Mouse (Mus musculus): ENCODE measurements around the gene Syt16. TPM values are rescaled to one million over a fixed set of nuclear protein-coding genes. Genes with fewer than 3 reads are reported as not detected.

Syt16 gene
- polyA plus RNA-seq, 1 experiment: 0.04 TPM

- DNase-seq (ENCODE audit: low read depth): no peak
Measured at GRCm38 (mm10) chr12:74316344-74316973, 319.0 kb downstream of the Syt16 start, which contains the start of gene Gm11042. TSS of gene Gm11042 (minus strand) at chr12:74316394.

GRCm38 (mm10) chr12:74316989-74317759 lies 319.7 kb downstream of the Syt16 start:
- no peak for DNase-seq (ENCODE audit: low read depth)

GRCm38 (mm10) chr12:74320318-74320717 lies 322.9 kb downstream of the Syt16 start:
- DNase-seq (ENCODE audit: low read depth): no peak

- no peak for DNase-seq (ENCODE audit: low read depth)
Measured at GRCm38 (mm10) chr12:74321981-74322380, 324.5 kb downstream of the Syt16 start.

Other genes with a start within 250 kb of the Syt16 start
- 24.0 and 27.5 TPM in 2 replicates for gene Hif1a, start 96.3 kb upstream of the Syt16 start, polyA plus RNA-seq (2012; rRNA removed)
- gene Gm49321, start 60.0 kb upstream of the Syt16 start, polyA plus RNA-seq (2012; rRNA removed): not detected in 2 replicates
- gene Snapc1, start 33.2 kb upstream of the Syt16 start, polyA plus RNA-seq (2012; rRNA removed): 6.8 and 11.4 TPM in 2 replicates

All from gonadal fat pad, adult 2 months (tissue).